Comparison of ENCODE assay signal across 28 mouse cellular contexts in the genomic region with DNA sequence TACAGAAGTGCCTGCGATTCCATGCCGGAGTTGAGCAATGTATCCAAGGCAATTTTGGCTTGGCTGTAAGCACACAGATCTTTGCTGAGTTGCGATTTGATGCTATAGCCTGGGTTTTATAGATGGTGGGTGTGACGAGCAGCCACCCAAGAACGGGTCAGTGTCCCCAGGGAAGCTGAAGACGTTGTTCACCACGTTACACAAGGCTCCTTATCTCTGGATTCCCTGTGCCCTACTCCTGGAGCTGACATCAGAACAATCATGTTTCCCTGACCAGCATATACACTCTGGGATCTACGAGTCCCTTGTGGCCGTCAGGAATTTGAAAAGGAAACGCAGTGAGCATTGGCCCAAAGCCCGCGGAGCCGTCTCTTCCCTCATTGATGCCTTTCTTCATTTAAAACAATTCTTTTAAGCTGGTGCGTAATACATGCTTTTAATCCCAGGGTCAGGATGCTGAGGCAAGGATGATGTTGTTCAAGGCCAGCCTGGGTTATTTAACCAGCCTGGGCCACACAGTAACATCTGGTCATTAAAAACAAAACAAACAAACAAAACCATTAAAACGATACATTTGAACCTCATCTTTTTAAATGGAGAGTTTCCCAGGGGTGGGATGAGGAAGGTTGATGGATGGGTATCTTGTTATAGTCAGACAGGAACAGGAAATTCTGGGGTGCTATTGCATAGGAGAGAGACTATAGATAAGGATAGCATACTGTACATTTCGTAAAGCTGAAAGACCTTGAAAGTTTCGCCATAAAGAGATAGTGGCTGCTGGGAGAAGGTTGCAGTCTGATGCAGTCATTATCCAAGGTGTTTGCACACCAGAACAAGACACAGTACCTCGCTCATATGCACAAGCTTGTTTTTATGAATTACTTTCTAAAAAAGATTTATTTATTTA. TPM values are rescaled to one million over a fixed set of nuclear protein-coding genes. Genes with fewer than 3 reads are reported as not detected.
DNase-seq lines count a peak whose midpoint lies in the region; ATAC-seq lines count a peak whose summit lies in the region.
"Had no signal": no experiment of that assay in that cellular context is flagged by ENCODE, and none has a peak within 500 bp of the region (broad histone marks: within the 10 kb centered on the region; RNA-seq: fewer than 3 reads in every experiment).

No protein-coding gene starts in this region.

- ATAC-seq in intestine, embryonic 16.5 days, result peak; percentile 74
- ATAC-seq: forebrain, embryonic 14.5 days; forebrain, postnatal 0 days had no signal

- H3K4me1 ChIP-seq in intestine, embryonic 16.5 days (ENCODE audit: control insufficient read depth, insufficient read depth, low read length), result 0 out of 2 replicates have a peak, but pooled peaks cover 4% of the 10 kb centered on the region
- H3K4me1 ChIP-seq: embryonic facial prominence, embryonic 12.5 days; embryonic facial prominence, embryonic 15.5 days; hindbrain, embryonic 12.5 days; hindbrain, embryonic 15.5 days had no signal

- H3K36me3 ChIP-seq in intestine, embryonic 16.5 days (ENCODE audit: control insufficient read depth, insufficient read depth, low read length), result no peaks in the 10 kb centered on the region
- H3K36me3 ChIP-seq: embryonic facial prominence, embryonic 12.5 days; embryonic facial prominence, embryonic 15.5 days; G1E; hindbrain, embryonic 12.5 days; hindbrain, embryonic 15.5 days had no signal

- peak; percentile 23 for DNase-seq in adrenal gland, postnatal 14 days
- DNase-seq in adrenal gland, postnatal 25 days, result no peak
- DNase-seq in kidney, postnatal 14 days, result peak; percentile 36
- no peak for DNase-seq in kidney, adult 8-10 months
- DNase-seq in 416B (ENCODE audit: low read depth), result peak; percentile 34
- no peak for DNase-seq in lung, postnatal 36 days
- DNase-seq in urinary bladder, postnatal 4 days (ENCODE audit: low spot score in 2 of 2), result no peak
- DNase-seq: adrenal gland, adult 2 months; adrenal gland, postnatal 36 days; B cell, adult 2 months; cerebellum, adult 18-20 months; cerebellum, adult 9-10 months; cerebellum, postnatal 14 days; forebrain, postnatal 0 days; gastrocnemius, adult 2 months; gastrocnemius, postnatal 14 days; heart, adult 11 months had no signal

- 54% methylated on average over 18 of the region's 18 CpGs for WGBS in intestine, embryonic 16.5 days

- H3K27me3 ChIP-seq in intestine, embryonic 16.5 days (replicated peaks; ENCODE audit: control insufficient read depth, insufficient read depth, low read length), result no peaks in the 10 kb centered on the region
- H3K27me3 ChIP-seq: embryonic facial prominence, embryonic 12.5 days; embryonic facial prominence, embryonic 15.5 days; hindbrain, embryonic 12.5 days; hindbrain, embryonic 15.5 days had no signal

- H3K27ac ChIP-seq in intestine, embryonic 16.5 days (ENCODE audit: low read length), result 0 out of 2 replicates have a peak overlapping the region, but pooled peaks have one; percentile 30
- H3K27ac ChIP-seq: embryonic facial prominence, embryonic 12.5 days; embryonic facial prominence, embryonic 15.5 days; gastrocnemius, adult 2 months; hindbrain, embryonic 12.5 days; hindbrain, embryonic 15.5 days had no signal

- no peak overlapping the region for H3K9ac ChIP-seq in intestine, embryonic 16.5 days (ENCODE audit: low read depth, low read length)
- H3K9ac ChIP-seq: embryonic facial prominence, embryonic 12.5 days; embryonic facial prominence, embryonic 15.5 days; forebrain, postnatal 0 days; hindbrain, embryonic 12.5 days; hindbrain, embryonic 15.5 days had no signal

- no peak overlapping the region for H3K4me2 ChIP-seq in intestine, embryonic 16.5 days (ENCODE audit: low read depth, low read length)
- H3K4me2 ChIP-seq: embryonic facial prominence, embryonic 12.5 days; embryonic facial prominence, embryonic 15.5 days; heart, embryonic 11.5 days; hindbrain, embryonic 12.5 days; hindbrain, embryonic 15.5 days had no signal

- H3K9me3 ChIP-seq in intestine, embryonic 16.5 days (ENCODE audit: control insufficient read depth, low read length), result peaks cover 12% of the 10 kb centered on the region; the same call in 1 of the 2 replicates
- H3K9me3 ChIP-seq: hindbrain, embryonic 15.5 days had no signal

- H3K4me3 ChIP-seq in intestine, embryonic 16.5 days (ENCODE audit: low read length), result no peak overlapping the region
- H3K4me3 ChIP-seq: embryonic facial prominence, embryonic 12.5 days; embryonic facial prominence, embryonic 15.5 days; gastrocnemius, adult 2 months; hindbrain, embryonic 12.5 days; hindbrain, embryonic 15.5 days had no signal

RNA-seq across cellular contexts. Expression of gene Grhl3, which starts 34.8 kb away (rescaled TPM):
- total RNA-seq in adrenal gland, postnatal 14 days (2021), result 0.23 and 0.37 TPM in 2 replicates
- not detected in 2 replicates for total RNA-seq in adrenal gland, postnatal 25 days (2021)
- polyA plus RNA-seq in intestine, embryonic 16.5 days (2015; fragmentation: Nextera tagmentation; extraction: Ambion mirVana), result 2.5 and 2.9 TPM in 2 replicates
- total RNA-seq: adrenal gland, postnatal 36 days; CH12.LX; G1E; gastrocnemius, adult 2 months; heart, adult 8-10 months; hematopoietic stem cell, adult 5-6 weeks had no signal
- polyA plus RNA-seq: adrenal gland, adult 2 months; G1E had no signal

Comparison
In these comparisons a context has a peak if more than half of its experiments do, and no peak if none do; other contexts are left out.
1. DNase-seq: peak in adrenal gland, postnatal 14 days (single experiment), kidney, postnatal 14 days (single experiment) and 416B (single experiment); none in adrenal gland, postnatal 25 days (single experiment), kidney, adult 8-10 months (0 of 2), lung, postnatal 36 days (single experiment) and urinary bladder, postnatal 4 days (0 of 2).